Mouse (Mus musculus): ENCODE data around the gene Tmem128. TPM values are rescaled to one million over a fixed set of nuclear protein-coding genes. Genes with fewer than 3 reads are reported as not detected.

The Tmem128 gene
- polyA plus RNA-seq, 1 experiment from 2014 or later = 43.2 TPM

GRCm38 (mm10) chr5:38273831-38274230 is 13.8 kb downstream of the Tmem128 start:
- ATAC-seq (replicated peaks; ENCODE audit: extremely low read depth, insufficient read depth, low FRiP score) = no peak
- no peak overlapping the region for H3K9ac ChIP-seq (ENCODE audit: low read length)
- peaks cover 6% of the 10 kb centered on the region for H3K36me3 ChIP-seq (ENCODE audit: control insufficient read depth, insufficient read depth)
- H3K27ac ChIP-seq (ENCODE audit: low read length) = no peak overlapping the region
- no peaks in the 10 kb centered on the region for H3K4me1 ChIP-seq (ENCODE audit: control insufficient read depth, insufficient read depth, low read length)
- no peaks in the 10 kb centered on the region for H3K9me3 ChIP-seq (replicated peaks; ENCODE audit: control insufficient read depth, low read length)
- H3K27me3 ChIP-seq (ENCODE audit: control insufficient read depth, insufficient read depth, low read length) = peaks cover 42% of the 10 kb centered on the region
- H3K4me2 ChIP-seq (ENCODE audit: low read depth, low read length) = no peak overlapping the region
- whole genome bisulfite sequencing = 69% methylated on average over 4 of the region's 4 CpGs
- no peak overlapping the region for H3K4me3 ChIP-seq (ENCODE audit: low read length)

GRCm38 (mm10) chr5:38275771-38276170 is 15.8 kb downstream of the Tmem128 start, which contains the start of gene Otop1:
Gene Otop1 (plus strand): TSS chr5:38275972.
- H3K9ac ChIP-seq (ENCODE audit: low read length) = no peak within 1 kb of the TSS
- ATAC-seq (replicated peaks; ENCODE audit: extremely low read depth, insufficient read depth, low FRiP score) = no peak
- no peaks in the 10 kb centered on the region for H3K36me3 ChIP-seq (ENCODE audit: control insufficient read depth, insufficient read depth)
- no peak within 1 kb of the TSS for H3K27ac ChIP-seq (ENCODE audit: low read length)
- H3K9me3 ChIP-seq (replicated peaks; ENCODE audit: control insufficient read depth, low read length) = no peaks in the 10 kb centered on the region
- no peak within 1 kb of the TSS for H3K4me3 ChIP-seq (ENCODE audit: low read length)
- H3K4me1 ChIP-seq (ENCODE audit: control insufficient read depth, insufficient read depth, low read length) = no peaks in the 10 kb centered on the region
- H3K4me2 ChIP-seq (ENCODE audit: low read depth, low read length) = peak within 1 kb of the TSS; percentile 3; the same call in 1 of the 2 replicates
- WGBS = 6% methylated on average over 4 of the region's 4 CpGs
- H3K27me3 ChIP-seq (ENCODE audit: control insufficient read depth, insufficient read depth, low read length) = peaks cover 50% of the 10 kb centered on the region

GRCm38 (mm10) chr5:38276451-38276850 is 16.5 kb downstream of the Tmem128 start:
- no peaks in the 10 kb centered on the region for H3K36me3 ChIP-seq (ENCODE audit: control insufficient read depth, insufficient read depth)
- H3K27me3 ChIP-seq (ENCODE audit: control insufficient read depth, insufficient read depth, low read length) = peaks cover 50% of the 10 kb centered on the region
- 2% methylated on average over 19 of the region's 19 CpGs for WGBS
- H3K9me3 ChIP-seq (replicated peaks; ENCODE audit: control insufficient read depth, low read length) = no peaks in the 10 kb centered on the region
- H3K4me1 ChIP-seq (ENCODE audit: control insufficient read depth, insufficient read depth, low read length) = no peaks in the 10 kb centered on the region
- H3K4me2 ChIP-seq (ENCODE audit: low read depth, low read length) = peak overlapping the region; percentile 3; the same call in 1 of the 2 replicates
- ATAC-seq (replicated peaks; ENCODE audit: extremely low read depth, insufficient read depth, low FRiP score) = no peak
- H3K27ac ChIP-seq (ENCODE audit: low read length) = no peak overlapping the region
- no peak overlapping the region for H3K9ac ChIP-seq (ENCODE audit: low read length)
- no peak overlapping the region for H3K4me3 ChIP-seq (ENCODE audit: low read length)

- no peaks in the 10 kb centered on the region for H3K36me3 ChIP-seq (ENCODE audit: control insufficient read depth, insufficient read depth)
- 2% methylated on average over 63 of the region's 65 CpGs for WGBS
- no peak overlapping the region for H3K27ac ChIP-seq (ENCODE audit: low read length)
- H3K4me1 ChIP-seq (ENCODE audit: control insufficient read depth, insufficient read depth, low read length) = no peaks in the 10 kb centered on the region
- ATAC-seq (replicated peaks; ENCODE audit: extremely low read depth, insufficient read depth, low FRiP score) = no peak
- peaks cover 50% of the 10 kb centered on the region for H3K27me3 ChIP-seq (ENCODE audit: control insufficient read depth, insufficient read depth, low read length)
- peak overlapping the region; percentile 25 for H3K4me2 ChIP-seq (ENCODE audit: low read depth, low read length)
- peak overlapping the region; percentile 22; the same call in 1 of the 2 replicates for H3K4me3 ChIP-seq (ENCODE audit: low read length)
- H3K9ac ChIP-seq (ENCODE audit: low read length) = no peak overlapping the region
- H3K9me3 ChIP-seq (replicated peaks; ENCODE audit: control insufficient read depth, low read length) = no peaks in the 10 kb centered on the region
These were observed 17.3 kb downstream of the Tmem128 start for GRCm38 (mm10) chr5:38277098-38277866.

GRCm38 (mm10) chr5:38277936-38278600 is 18.1 kb downstream of the Tmem128 start:
- no peak for ATAC-seq (replicated peaks; ENCODE audit: extremely low read depth, insufficient read depth, low FRiP score)
- no peaks in the 10 kb centered on the region for H3K36me3 ChIP-seq (ENCODE audit: control insufficient read depth, insufficient read depth)
- H3K27me3 ChIP-seq (ENCODE audit: control insufficient read depth, insufficient read depth, low read length) = peaks cover 50% of the 10 kb centered on the region
- H3K4me3 ChIP-seq (ENCODE audit: low read length) = no peak overlapping the region
- no peak overlapping the region for H3K9ac ChIP-seq (ENCODE audit: low read length)
- H3K9me3 ChIP-seq (replicated peaks; ENCODE audit: control insufficient read depth, low read length) = no peaks in the 10 kb centered on the region
- no peaks in the 10 kb centered on the region for H3K4me1 ChIP-seq (ENCODE audit: control insufficient read depth, insufficient read depth, low read length)
- no peak overlapping the region for H3K4me2 ChIP-seq (ENCODE audit: low read depth, low read length)
- no peak overlapping the region for H3K27ac ChIP-seq (ENCODE audit: low read length)
- 12% methylated on average over 12 of the region's 12 CpGs for WGBS

- no peak overlapping the region for H3K4me3 ChIP-seq (ENCODE audit: low read length)
- H3K4me1 ChIP-seq (ENCODE audit: control insufficient read depth, insufficient read depth, low read length) = no peaks in the 10 kb centered on the region
- ATAC-seq (replicated peaks; ENCODE audit: extremely low read depth, insufficient read depth, low FRiP score) = no peak
- 39% methylated on average over 1 of the region's 1 CpGs for WGBS
- H3K4me2 ChIP-seq (ENCODE audit: low read depth, low read length) = no peak overlapping the region
- H3K9ac ChIP-seq (ENCODE audit: low read length) = no peak overlapping the region
- no peaks in the 10 kb centered on the region for H3K9me3 ChIP-seq (replicated peaks; ENCODE audit: control insufficient read depth, low read length)
- H3K36me3 ChIP-seq (ENCODE audit: control insufficient read depth, insufficient read depth) = no peaks in the 10 kb centered on the region
- H3K27me3 ChIP-seq (ENCODE audit: control insufficient read depth, insufficient read depth, low read length) = peaks cover 41% of the 10 kb centered on the region
- H3K27ac ChIP-seq (ENCODE audit: low read length) = no peak overlapping the region
These were observed 20.1 kb downstream of the Tmem128 start for GRCm38 (mm10) chr5:38280075-38280474.

- Histone ChIP-seq H3K36me3 (ENCODE audit: control insufficient read depth, insufficient read depth) (no peaks in the 10 kb centered on the region), H3K4me3 (ENCODE audit: low read length) (no peak overlapping the region), H3K27me3 (ENCODE audit: control insufficient read depth, insufficient read depth, low read length) (no peaks in the 10 kb centered on the region), H3K27ac (ENCODE audit: low read length) (no peak overlapping the region), H3K9me3 (replicated peaks; ENCODE audit: control insufficient read depth, low read length) (no peaks in the 10 kb centered on the region; the same call in 1 of the 2 replicates), H3K4me1 (ENCODE audit: control insufficient read depth, insufficient read depth, low read length) (no peaks in the 10 kb centered on the region), H3K9ac (ENCODE audit: low read length) (no peak overlapping the region), H3K4me2 (ENCODE audit: low read depth, low read length) (no peak overlapping the region)
- 56% methylated on average over 9 of the region's 9 CpGs for WGBS
- no peak for ATAC-seq (replicated peaks; ENCODE audit: extremely low read depth, insufficient read depth, low FRiP score)
These were observed 25.7 kb downstream of the Tmem128 start for GRCm38 (mm10) chr5:38285724-38286123.

- no peaks in the 10 kb centered on the region for H3K4me1 ChIP-seq (ENCODE audit: control insufficient read depth, insufficient read depth, low read length)
- no peaks in the 10 kb centered on the region for H3K36me3 ChIP-seq (ENCODE audit: control insufficient read depth, insufficient read depth)
- WGBS = 73% methylated on average over 3 of the region's 3 CpGs
These were observed 28.5 kb downstream of the Tmem128 start for GRCm38 (mm10) chr5:38288476-38288875.

GRCm38 (mm10) chr5:38301761-38302411 is 41.9 kb downstream of the Tmem128 start:
- no peak overlapping the region for H3K4me3 ChIP-seq (ENCODE audit: low read length)
- WGBS = 82% methylated on average over 12 of the region's 12 CpGs
- no peak for ATAC-seq (replicated peaks; ENCODE audit: extremely low read depth, insufficient read depth, low FRiP score)
- no peaks in the 10 kb centered on the region for H3K9me3 ChIP-seq (replicated peaks; ENCODE audit: control insufficient read depth, low read length)
- H3K9ac ChIP-seq (ENCODE audit: low read length) = no peak overlapping the region
- no peak overlapping the region for H3K4me2 ChIP-seq (ENCODE audit: low read depth, low read length)
- H3K27me3 ChIP-seq (ENCODE audit: control insufficient read depth, insufficient read depth, low read length) = no peaks in the 10 kb centered on the region
- H3K4me1 ChIP-seq (ENCODE audit: control insufficient read depth, insufficient read depth, low read length) = no peaks in the 10 kb centered on the region
- H3K27ac ChIP-seq (ENCODE audit: low read length) = no peak overlapping the region
- no peaks in the 10 kb centered on the region for H3K36me3 ChIP-seq (ENCODE audit: control insufficient read depth, insufficient read depth)

More at GRCm38 (mm10) chr5:38288476-38288875, 28.5 kb downstream of the Tmem128 start:
- ATAC-seq (replicated peaks; ENCODE audit: extremely low read depth, insufficient read depth, low FRiP score) = no peak
- Histone ChIP-seq H3K9me3 (replicated peaks; ENCODE audit: control insufficient read depth, low read length) (no peaks in the 10 kb centered on the region; the same call in 1 of the 2 replicates), H3K27me3 (ENCODE audit: control insufficient read depth, insufficient read depth, low read length) (no peaks in the 10 kb centered on the region), H3K27ac (ENCODE audit: low read length) (no peak overlapping the region), H3K4me3 (ENCODE audit: low read length) (no peak overlapping the region), H3K9ac (ENCODE audit: low read length) (no peak overlapping the region), H3K4me2 (ENCODE audit: low read depth, low read length) (no peak overlapping the region)
